Mouse (Mus musculus): ENCODE data around the gene Hdac11.

The Hdac11 gene

GRCm38 (mm10) chr6:91137343-91137956 is 19.0 kb upstream of the Hdac11 start:
- DNase-seq (ENCODE audit: low read depth, low spot score), result no peak

- DNase-seq (ENCODE audit: low read depth, low spot score), result no peak
These were observed 16.6 kb upstream of the Hdac11 start for GRCm38 (mm10) chr6:91139846-91140245.

- DNase-seq (ENCODE audit: low read depth, low spot score), result no peak
These were observed 11.4 kb upstream of the Hdac11 start for GRCm38 (mm10) chr6:91145056-91145455.

- no peak for DNase-seq (ENCODE audit: low read depth, low spot score)
These were observed 10.9 kb upstream of the Hdac11 start for GRCm38 (mm10) chr6:91145572-91145971.

GRCm38 (mm10) chr6:91146443-91147151 is 9.9 kb upstream of the Hdac11 start:
- DNase-seq (ENCODE audit: low read depth, low spot score), result no peak

GRCm38 (mm10) chr6:91147152-91147770 is 9.2 kb upstream of the Hdac11 start:
- no peak for DNase-seq (ENCODE audit: low read depth, low spot score)

- no peak for DNase-seq (ENCODE audit: low read depth, low spot score)
These were observed 3.4 kb upstream of the Hdac11 start for GRCm38 (mm10) chr6:91152892-91153548.

GRCm38 (mm10) chr6:91153549-91154064 is 2.9 kb upstream of the Hdac11 start:
- peak; percentile 83 for DNase-seq (ENCODE audit: low read depth, low spot score)

GRCm38 (mm10) chr6:91154685-91155084 is 1.8 kb upstream of the Hdac11 start:
- no peak for DNase-seq (ENCODE audit: low read depth, low spot score)

GRCm38 (mm10) chr6:91155286-91155685 is 1.2 kb upstream of the Hdac11 start:
- no peak for DNase-seq (ENCODE audit: low read depth, low spot score)

GRCm38 (mm10) chr6:91156062-91156461 is 403 bp upstream of the Hdac11 start:
- no peak for DNase-seq (ENCODE audit: low read depth, low spot score)

GRCm38 (mm10) chr6:91157237-91157570 is 739 bp downstream of the Hdac11 start:
- no peak for DNase-seq (ENCODE audit: low read depth, low spot score)

- no peak for DNase-seq (ENCODE audit: low read depth, low spot score)
These were observed 2.6 kb downstream of the Hdac11 start for GRCm38 (mm10) chr6:91159047-91159446.

- no peak for DNase-seq (ENCODE audit: low read depth, low spot score)
These were observed 3.9 kb downstream of the Hdac11 start for GRCm38 (mm10) chr6:91160399-91160798.

GRCm38 (mm10) chr6:91160976-91161375 is 4.5 kb downstream of the Hdac11 start:
- no peak for DNase-seq (ENCODE audit: low read depth, low spot score)

- DNase-seq (ENCODE audit: low read depth, low spot score), result no peak
These were observed 5.2 kb downstream of the Hdac11 start for GRCm38 (mm10) chr6:91161506-91162235.

GRCm38 (mm10) chr6:91162314-91162713 is 5.8 kb downstream of the Hdac11 start:
- no peak for DNase-seq (ENCODE audit: low read depth, low spot score)

- no peak for DNase-seq (ENCODE audit: low read depth, low spot score)
These were observed 6.9 kb downstream of the Hdac11 start for GRCm38 (mm10) chr6:91163195-91163911.

GRCm38 (mm10) chr6:91164584-91164983 is 8.1 kb downstream of the Hdac11 start:
- no peak for DNase-seq (ENCODE audit: low read depth, low spot score)

- DNase-seq (ENCODE audit: low read depth, low spot score), result no peak
These were observed 8.7 kb downstream of the Hdac11 start for GRCm38 (mm10) chr6:91165210-91165609.

- no peak for DNase-seq (ENCODE audit: low read depth, low spot score)
These were observed 11.4 kb downstream of the Hdac11 start for GRCm38 (mm10) chr6:91167828-91168227.
